Comparison of ENCODE assay signal across 16 mouse cellular contexts in genomic region chr5:34250090-34250489, GRCm38 (mm10). TPM values are rescaled to one million over a fixed set of nuclear protein-coding genes. Genes with fewer than 3 reads are reported as not detected.
DNase-seq lines count a peak whose midpoint lies in the region; ATAC-seq and TF ChIP-seq lines count a peak whose summit lies in the region.
"Had no signal": no experiment of that assay in that cellular context is flagged by ENCODE, and none has a peak within 500 bp of the region (broad histone marks: within the 10 kb centered on the region; RNA-seq: fewer than 3 reads in every experiment).

No protein-coding gene starts in this region.

- no peak overlapping the region for H3K9ac ChIP-seq in lung, embryonic 15.5 days
- H3K9ac ChIP-seq: liver, embryonic 14.5 days had no signal

- no peaks in the 10 kb centered on the region for H3K9me3 ChIP-seq in lung, embryonic 15.5 days

- no peaks in the 10 kb centered on the region for H3K27me3 ChIP-seq in lung, embryonic 15.5 days

- 45% methylated on average over 3 of the region's 3 CpGs for WGBS in lung, embryonic 15.5 days
- 53% methylated on average over 3 of the region's 3 CpGs for WGBS in lung, adult 2 months

- no peak for TF ChIP-seq CTCF in lung, adult 2 months (IDR thresholded peaks at IDR 0.05; ENCODE audit: insufficient read depth, low read length)

- H3K27ac ChIP-seq in lung, embryonic 15.5 days: no peak overlapping the region
- H3K27ac ChIP-seq: liver, embryonic 14.5 days had no signal

- no peak overlapping the region for H3K4me3 ChIP-seq in lung, embryonic 15.5 days
- H3K4me3 ChIP-seq in lung, adult 2 months (replicated peaks; ENCODE audit: extremely low read depth, low read depth, low read length): no peak overlapping the region

- DNase-seq in adrenal gland, postnatal 36 days: peak; percentile 28 to 35
- no peak for DNase-seq in adrenal gland, adult 18-20 months (ENCODE audit: low spot score in 2 of 2)
- DNase-seq in lung, adult 2 months: no peak
- DNase-seq in MN1 (ENCODE audit: low spot score): peak; percentile 42
- peak; percentile 68 for DNase-seq in retina, postnatal 1 day
- no peak for DNase-seq in heart, adult 9 months (ENCODE audit: low spot score in 2 of 2)
- DNase-seq: B cell, adult 2 months; heart, adult 11 months had no signal

- 0 out of 2 replicates have a peak, but pooled peaks have one; percentile 45 for ATAC-seq in lung, embryonic 15.5 days (ENCODE audit: borderline replicate concordance, extremely low read depth, low FRiP score, low TSS enrichment)
- ATAC-seq in erythroblast, adult 5-6 weeks (replicated peaks; ENCODE audit: low FRiP score, poor library complexity, severe bottlenecking): no peak
- ATAC-seq: intestine, embryonic 16.5 days; midbrain, embryonic 16.5 days had no signal

- TF ChIP-seq POLR2A in lung, adult 2 months (IDR thresholded peaks at IDR 0.05; ENCODE audit: borderline replicate concordance, extremely low read depth, low read depth, low read length): no peak

- peaks cover 30% of the 10 kb centered on the region for H3K4me1 ChIP-seq in lung, embryonic 15.5 days
- no peaks in the 10 kb centered on the region for H3K4me1 ChIP-seq in lung, adult 2 months (ENCODE audit: control insufficient read depth, insufficient read depth, low read length)

- no peak overlapping the region for H3K4me2 ChIP-seq in lung, embryonic 15.5 days

- no peaks in the 10 kb centered on the region for H3K36me3 ChIP-seq in lung, embryonic 15.5 days

RNA-seq across cellular contexts. Expression of gene Zfyve28, which starts 38.2 kb away (rescaled TPM):
- total RNA-seq in adrenal gland, postnatal 36 days (2021): under 1 TPM; 0.36 to 0.60 TPM
- 1 to 10 TPM in 1 of 2 experiments, under 1 TPM in 1; 0.53 to 1.0 TPM for total RNA-seq in adrenal gland, adult 18-20 months (2021)
- polyA plus RNA-seq in lung, embryonic 15.5 days (2015; fragmentation: Nextera tagmentation; extraction: Ambion mirVana): 0.20 and 0.64 TPM in 2 replicates
- polyA plus RNA-seq in lung, adult 2 months (2012; rRNA removed): 4.5 and 6.4 TPM in 2 replicates
- not detected in 2 replicates for total RNA-seq in erythroblast, adult 5-6 weeks (2015; ENCODE audit: low replicate concordance)
- total RNA-seq in erythroblast, adult 5-6 weeks (2017; ENCODE audit: low replicate concordance): 0.42 and 0.68 TPM in 2 replicates

RNA-seq across cellular contexts. Expression of gene Cfap99, which starts 38.3 kb away (rescaled TPM):
- total RNA-seq in adrenal gland, postnatal 36 days (2021): not detected
- not detected for total RNA-seq in adrenal gland, adult 18-20 months (2021)
- 0.14 and 0.24 TPM in 2 replicates for polyA plus RNA-seq in lung, embryonic 15.5 days (2015; fragmentation: Nextera tagmentation; extraction: Ambion mirVana)
- 1.3 and 1.8 TPM in 2 replicates for polyA plus RNA-seq in lung, adult 2 months (2012; rRNA removed)
- not detected in 2 replicates for total RNA-seq in erythroblast, adult 5-6 weeks (2015; ENCODE audit: low replicate concordance)
- not detected in 2 replicates for total RNA-seq in erythroblast, adult 5-6 weeks (2017; ENCODE audit: low replicate concordance)
- total RNA-seq: heart, postnatal 25 days; MEL had no signal
- polyA plus RNA-seq: embryonic facial prominence, embryonic 11.5 days; intestine, embryonic 16.5 days; liver, embryonic 14.5 days had no signal

Comparison
In these comparisons a context has a peak if more than half of its experiments do, and no peak if none do; other contexts are left out.
1. DNase-seq: peak in adrenal gland, postnatal 36 days (2 of 2), MN1 (single experiment) and retina, postnatal 1 day (single experiment); none in adrenal gland, adult 18-20 months (0 of 2), lung, adult 2 months (single experiment) and heart, adult 9 months (0 of 2).